Mouse (Mus musculus) spleen, postnatal 10 days (tissue): ENCODE measurements around the gene Slc9a3.

Experiments used
- DNase-seq, 2 experiments: peaks; one replicate each; pipeline ENCODE4 v3.0.0; 2021 to 2022; ENCODE audit warnings: low spot score in 2 of 2

Slc9a3 gene

GRCm38 (mm10) chr13:74145983-74146622, 24.8 kb downstream of the Slc9a3 start:
- no peak for DNase-seq

GRCm38 (mm10) chr13:74147327-74147726, 26.1 kb downstream of the Slc9a3 start:
- no peak for DNase-seq

GRCm38 (mm10) chr13:74166348-74167056, 45.2 kb downstream of the Slc9a3 start:
- DNase-seq: peak; percentile 30 to 78

GRCm38 (mm10) chr13:74167057-74167413, 45.8 kb downstream of the Slc9a3 start:
- no peak for DNase-seq

GRCm38 (mm10) chr13:74167492-74167891, 46.2 kb downstream of the Slc9a3 start:
- DNase-seq: no peak

- no peak for DNase-seq
These were observed 48.3 kb downstream of the Slc9a3 start for GRCm38 (mm10) chr13:74169446-74170164.

- DNase-seq: no peak
These were observed 50.8 kb downstream of the Slc9a3 start for GRCm38 (mm10) chr13:74172036-74172435.

- no peak for DNase-seq
These were observed 61.9 kb downstream of the Slc9a3 start for GRCm38 (mm10) chr13:74183011-74183695.

- no peak for DNase-seq
These were observed 71.4 kb downstream of the Slc9a3 start for GRCm38 (mm10) chr13:74192613-74193012.

- DNase-seq: no peak
These were observed 75.2 kb downstream of the Slc9a3 start for GRCm38 (mm10) chr13:74196451-74196850.

- peak; percentile 83 to 92 for DNase-seq
These were observed 87.2 kb downstream of the Slc9a3 start, which contains the start of gene Exoc3 for GRCm38 (mm10) chr13:74208317-74208985. Exoc3 (minus strand) TSS chr13:74208732.

GRCm38 (mm10) chr13:74208986-74209345, 87.7 kb downstream of the Slc9a3 start:
- DNase-seq: peak in 1 of 2 experiments; percentile 42

- DNase-seq: no peak
These were observed 97.2 kb downstream of the Slc9a3 start for GRCm38 (mm10) chr13:74218441-74218840.
